Mouse (Mus musculus): Measurements from ENCODE around the gene Fitm1. TPM values are rescaled to one million over a fixed set of nuclear protein-coding genes. Genes with fewer than 3 reads are reported as not detected.
A peak's percentile ranks its signal among the peaks of the same experiment; 100 is the strongest.

Fitm1 gene
- not detected for total RNA-seq (2021)
- long read RNA-seq, experiment 1, result 0 reads
- long read RNA-seq, experiment 2, result 0 reads

GRCm38 (mm10) chr14:55575302-55575701 lies at the start of gene Fitm1:
Fitm1 (plus strand) TSS chr14:55575617.
- DNase-seq (ENCODE audit: low spot score in 2 of 2), result no peak

- no peak for DNase-seq (ENCODE audit: low spot score in 2 of 2)
Measured at GRCm38 (mm10) chr14:55526674-55527073, 48.7 kb upstream of the Fitm1 start.

- DNase-seq (ENCODE audit: low spot score in 2 of 2), result peak in 1 of 2 experiments; percentile 45
Measured at GRCm38 (mm10) chr14:55527940-55528339, 47.5 kb upstream of the Fitm1 start.

GRCm38 (mm10) chr14:55536116-55536745 lies 39.2 kb upstream of the Fitm1 start:
- DNase-seq (ENCODE audit: low spot score in 2 of 2), result peak in 1 of 2 experiments; percentile 41

GRCm38 (mm10) chr14:55540067-55540786 lies 35.2 kb upstream of the Fitm1 start, which contains the start of gene Pck2:
Pck2 (plus strand) TSS chr14:55540266.
- DNase-seq (ENCODE audit: low spot score in 2 of 2), result peak; percentile 69 to 75

GRCm38 (mm10) chr14:55540787-55541321 lies 34.6 kb upstream of the Fitm1 start:
- DNase-seq (ENCODE audit: low spot score in 2 of 2), result peak; percentile 83

- no peak for DNase-seq (ENCODE audit: low spot score in 2 of 2)
Measured at GRCm38 (mm10) chr14:55542268-55542667, 33.1 kb upstream of the Fitm1 start.

GRCm38 (mm10) chr14:55544334-55544733 lies 31.1 kb upstream of the Fitm1 start:
- no peak for DNase-seq (ENCODE audit: low spot score in 2 of 2)

GRCm38 (mm10) chr14:55550191-55550590 lies 25.2 kb upstream of the Fitm1 start:
- DNase-seq (ENCODE audit: low spot score in 2 of 2), result no peak

GRCm38 (mm10) chr14:55551347-55551746 lies 24.1 kb upstream of the Fitm1 start:
- no peak for DNase-seq (ENCODE audit: low spot score in 2 of 2)

- DNase-seq (ENCODE audit: low spot score in 2 of 2), result no peak
Measured at GRCm38 (mm10) chr14:55551794-55552193, 23.6 kb upstream of the Fitm1 start.

- DNase-seq (ENCODE audit: low spot score in 2 of 2), result no peak
Measured at GRCm38 (mm10) chr14:55554635-55555034, 20.8 kb upstream of the Fitm1 start.

- DNase-seq (ENCODE audit: low spot score in 2 of 2), result no peak
Measured at GRCm38 (mm10) chr14:55555788-55556187, 19.6 kb upstream of the Fitm1 start.

GRCm38 (mm10) chr14:55557003-55557402 lies 18.4 kb upstream of the Fitm1 start:
- peak; percentile 73 to 77 for DNase-seq (ENCODE audit: low spot score in 2 of 2)

GRCm38 (mm10) chr14:55557587-55557986 lies 17.8 kb upstream of the Fitm1 start:
- DNase-seq (ENCODE audit: low spot score in 2 of 2), result no peak

- DNase-seq (ENCODE audit: low spot score in 2 of 2), result no peak
Measured at GRCm38 (mm10) chr14:55558740-55559448, 16.5 kb upstream of the Fitm1 start.

- peak; percentile 82 to 88 for DNase-seq (ENCODE audit: low spot score in 2 of 2)
Measured at GRCm38 (mm10) chr14:55559799-55560201, 15.6 kb upstream of the Fitm1 start, which contains the start of gene Dcaf11. Dcaf11 (plus strand) TSS chr14:55560006.

GRCm38 (mm10) chr14:55560202-55561073 lies 15.0 kb upstream of the Fitm1 start, which contains the start of gene A730061H03Rik:
A730061H03Rik (minus strand) TSS chr14:55560406.
- DNase-seq (ENCODE audit: low spot score in 2 of 2), result peak; percentile 97 to 98

- no peak for DNase-seq (ENCODE audit: low spot score in 2 of 2)
Measured at GRCm38 (mm10) chr14:55561860-55562259, 13.6 kb upstream of the Fitm1 start.

GRCm38 (mm10) chr14:55563249-55563648 lies 12.2 kb upstream of the Fitm1 start:
- no peak for DNase-seq (ENCODE audit: low spot score in 2 of 2)

All from left cerebral cortex, adult 18-20 months (tissue).